Mouse (Mus musculus): ENCODE measurements at regions not wholly inside any gene's neighbourhood (a gene's known extent, or its start where the extent isn't known, plus 50 kb on each side); places are given as distances from the start of the nearest gene placed in this dataset.
"Not testable (repeated sequence)": the region's sequence is repeated elsewhere in the genome, so short reads cannot be mapped to it uniquely, and the experiment has no call there.

DNA sequence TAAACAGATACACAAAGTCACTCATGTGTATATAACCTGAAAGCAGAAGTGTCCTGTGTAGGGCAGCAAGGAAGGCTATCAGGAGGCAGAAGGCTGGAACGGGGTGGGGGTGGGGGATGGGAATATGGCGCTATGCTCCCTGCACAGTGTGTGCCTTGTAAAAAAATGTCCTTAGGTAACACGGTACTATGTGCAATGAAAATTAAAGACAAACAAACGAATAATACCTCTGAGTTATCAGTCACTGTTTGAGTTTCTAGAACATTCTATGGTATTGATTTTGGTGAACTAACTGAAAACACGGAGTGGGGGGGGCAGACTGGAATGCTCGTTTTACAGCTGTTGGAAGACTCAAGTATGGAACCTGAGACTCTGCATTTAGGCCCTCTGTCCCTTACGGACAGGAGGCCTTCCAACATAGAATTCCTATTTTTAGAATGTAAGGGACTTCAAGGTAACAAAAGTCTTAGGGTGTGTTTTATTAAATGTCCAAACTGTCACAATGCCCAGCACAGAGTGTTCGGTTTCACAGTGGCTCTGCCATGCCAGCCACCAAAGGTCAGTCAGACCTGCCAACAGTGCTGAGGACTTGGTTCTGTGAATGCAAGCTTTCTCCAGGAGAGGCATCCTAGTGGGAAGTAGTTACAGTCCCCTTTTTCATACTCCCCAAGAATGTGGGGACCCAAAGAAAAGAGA, 240.6 kb downstream of the Ano6 start:
- no peak for DNase-seq

GRCm38 (mm10) chr15:96035273-96035672, 244.6 kb downstream of the Ano6 start:
- no peak for DNase-seq

- DNase-seq, result no peak
These were observed 241.8 kb upstream of the Arid2 start for GRCm38 (mm10) chr15:96045561-96045960.

- DNase-seq, result no peak
These were observed 240.7 kb upstream of the Arid2 start for GRCm38 (mm10) chr15:96046651-96047050.

DNA sequence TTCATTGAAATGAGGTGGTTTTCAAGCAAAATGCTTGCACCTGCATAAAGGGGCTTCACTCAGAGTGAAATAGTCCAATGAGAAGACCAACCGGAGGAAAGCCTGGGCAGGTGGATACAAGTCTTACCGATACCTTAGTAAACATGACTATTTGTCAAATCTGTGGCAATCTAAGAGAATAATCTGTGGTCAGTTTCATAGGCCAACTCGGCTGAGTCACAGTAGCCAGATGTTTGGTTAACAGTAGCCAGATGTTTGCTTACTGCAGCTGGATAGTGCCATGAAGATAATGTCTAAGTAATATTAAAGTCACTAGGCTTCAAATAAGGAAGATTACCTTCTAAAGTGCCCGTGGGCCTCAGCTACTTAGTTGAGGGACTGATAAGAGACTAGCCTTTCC, 236.9 kb upstream of the Arid2 start:
- no peak for DNase-seq

DNA sequence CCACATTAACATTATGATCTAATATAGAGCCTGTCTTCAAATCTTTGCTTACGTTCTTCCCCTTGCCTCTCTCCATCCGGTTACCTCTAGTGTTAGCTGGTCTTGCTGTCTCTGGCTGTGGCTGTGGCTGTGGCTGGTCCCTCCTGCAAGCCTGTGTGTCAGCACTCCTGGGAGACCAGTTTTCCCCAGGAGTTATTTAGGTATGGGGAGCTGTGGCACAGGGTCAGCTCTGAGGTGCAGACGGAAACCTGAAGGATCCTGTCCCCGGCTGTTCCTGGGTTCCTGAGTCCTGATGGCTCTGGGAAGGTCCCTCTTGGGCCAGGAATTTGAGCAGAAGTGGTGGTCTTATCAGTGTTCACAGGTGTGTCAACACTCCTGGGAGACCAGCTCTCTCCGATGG, 234.7 kb upstream of the Arid2 start:
- no peak for DNase-seq

GRCm38 (mm10) chr15:96055361-96055760, 232.0 kb upstream of the Arid2 start:
- no peak for DNase-seq

GRCm38 (mm10) chr15:96055796-96056473, 231.4 kb upstream of the Arid2 start:
- DNase-seq, result no peak

GRCm38 (mm10) chr15:96059623-96060022, 227.7 kb upstream of the Arid2 start:
- DNase-seq, result no peak

- DNase-seq, result no peak
These were observed 222.7 kb upstream of the Arid2 start for GRCm38 (mm10) chr15:96064499-96065217.

GRCm38 (mm10) chr15:96075615-96076014, 211.7 kb upstream of the Arid2 start:
- no peak for DNase-seq

- DNase-seq, result no peak
These were observed 209.6 kb upstream of the Arid2 start for GRCm38 (mm10) chr15:96077756-96078155.

DNA sequence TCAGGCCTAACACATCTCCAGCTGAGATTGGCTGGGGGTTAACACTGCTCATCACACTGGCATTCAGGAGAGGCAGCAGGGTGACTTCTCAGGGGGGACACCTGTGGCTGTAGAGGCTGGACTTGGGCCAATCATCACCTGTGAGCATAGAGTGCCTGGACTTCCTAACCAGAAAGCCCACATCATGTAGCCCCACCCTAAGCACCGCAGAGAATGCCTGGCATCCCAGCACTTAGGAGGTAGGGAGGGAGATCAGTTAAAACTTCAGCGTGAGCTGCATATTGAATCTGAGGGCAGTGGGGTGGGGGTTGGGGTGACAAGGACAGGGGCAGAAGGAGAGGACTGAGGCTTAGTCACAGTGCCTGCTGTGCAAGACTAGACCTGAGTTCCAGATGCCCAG, 208.7 kb upstream of the Arid2 start:
- no peak for DNase-seq

- DNase-seq, result no peak
These were observed 197.6 kb upstream of the Arid2 start for GRCm38 (mm10) chr15:96089676-96090075.

DNA sequence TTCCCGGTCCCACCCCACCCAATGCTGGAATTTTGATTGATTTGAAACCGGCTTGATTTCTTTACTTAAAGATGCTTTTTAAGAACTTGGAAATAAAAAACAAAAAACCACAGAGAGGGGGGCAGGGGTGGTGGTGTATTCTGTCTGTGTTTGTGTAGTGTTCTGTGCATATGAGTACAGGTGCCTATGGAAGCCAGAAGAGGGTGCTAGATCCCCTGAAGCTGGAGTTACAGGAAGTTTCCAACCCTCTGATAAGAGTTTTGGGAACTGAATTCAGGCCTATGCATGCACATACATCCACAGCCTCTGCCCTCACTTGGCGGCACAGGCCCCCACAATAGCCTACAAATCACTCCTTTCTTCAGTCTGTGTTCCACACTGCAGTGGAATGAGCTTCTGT, 190.9 kb upstream of the Arid2 start:
- no peak for DNase-seq

DNA sequence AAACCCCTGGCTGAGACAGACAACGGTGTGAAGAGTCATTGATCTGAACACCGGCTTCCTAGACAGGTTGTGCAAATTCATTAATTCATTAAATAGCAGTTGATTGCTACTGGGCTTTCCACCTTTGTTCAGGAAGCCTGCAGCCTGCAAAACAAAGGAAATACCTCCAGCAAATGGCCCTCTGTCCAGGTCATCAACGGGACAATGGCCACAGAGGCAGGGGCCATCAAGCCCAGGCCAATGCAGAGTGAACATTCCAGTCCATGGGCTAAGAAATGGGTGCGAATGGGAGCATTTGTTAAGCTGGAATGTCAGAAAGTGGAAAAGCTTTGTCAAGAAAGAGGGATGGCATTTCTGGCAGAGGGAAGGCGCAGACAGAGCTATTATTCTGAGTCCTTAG, 188.5 kb upstream of the Arid2 start:
- DNase-seq, result no peak

GRCm38 (mm10) chr15:96099844-96100640, 187.3 kb upstream of the Arid2 start:
- DNase-seq, result not testable (repeated sequence)

GRCm38 (mm10) chr15:96103737-96104136, 183.6 kb upstream of the Arid2 start:
- DNase-seq, result no peak

GRCm38 (mm10) chr15:96107503-96107902, 179.8 kb upstream of the Arid2 start:
- DNase-seq, result no peak

- no peak for DNase-seq
These were observed 174.2 kb upstream of the Arid2 start for GRCm38 (mm10) chr15:96113091-96113490.

DNA sequence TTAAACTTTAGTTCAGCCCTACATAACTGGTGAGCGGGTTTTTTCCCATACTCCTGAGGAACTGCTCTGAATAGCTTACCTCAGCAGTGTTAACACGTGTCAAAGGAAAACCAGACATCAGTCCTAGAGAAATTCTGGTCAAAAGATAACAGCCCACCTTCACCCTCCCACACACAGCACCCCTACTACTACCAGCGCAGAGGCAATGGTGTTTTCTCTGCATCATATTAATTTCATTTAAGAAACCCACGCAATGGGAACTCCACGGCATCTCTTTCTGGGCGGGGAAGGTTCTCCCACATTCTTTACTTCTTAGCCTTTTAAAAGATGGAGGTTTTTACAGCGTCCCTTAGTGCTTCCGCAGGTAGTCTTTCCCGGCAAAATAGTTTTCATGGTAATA, 172.7 kb upstream of the Arid2 start:
- no peak for DNase-seq

GRCm38 (mm10) chr15:96115196-96115595, 172.1 kb upstream of the Arid2 start:
- DNase-seq, result no peak

DNA sequence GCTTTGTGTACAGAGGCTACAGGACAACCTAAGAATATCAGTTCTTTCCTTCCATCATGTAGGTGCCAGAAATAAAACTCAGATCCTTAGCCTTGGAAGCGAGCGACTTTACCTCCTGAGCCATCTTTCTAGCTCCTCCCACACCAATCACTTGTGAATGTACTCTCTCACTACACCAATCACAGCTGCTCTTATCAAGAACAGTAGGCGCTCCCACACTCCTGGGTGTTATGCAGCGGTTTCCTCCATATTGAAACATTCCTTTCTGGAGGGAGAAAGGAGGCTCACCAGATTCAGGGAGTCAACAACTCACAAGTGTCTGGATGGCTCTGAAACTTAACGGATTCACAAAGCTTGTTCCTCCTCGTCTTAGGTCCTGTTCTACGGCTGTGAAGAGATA, 168.1 kb upstream of the Arid2 start:
- DNase-seq, result no peak

All from cerebellum, adult 9-10 months (tissue).